Comparison of ENCODE assay signal across 26 mouse cellular contexts in the genomic region with DNA sequence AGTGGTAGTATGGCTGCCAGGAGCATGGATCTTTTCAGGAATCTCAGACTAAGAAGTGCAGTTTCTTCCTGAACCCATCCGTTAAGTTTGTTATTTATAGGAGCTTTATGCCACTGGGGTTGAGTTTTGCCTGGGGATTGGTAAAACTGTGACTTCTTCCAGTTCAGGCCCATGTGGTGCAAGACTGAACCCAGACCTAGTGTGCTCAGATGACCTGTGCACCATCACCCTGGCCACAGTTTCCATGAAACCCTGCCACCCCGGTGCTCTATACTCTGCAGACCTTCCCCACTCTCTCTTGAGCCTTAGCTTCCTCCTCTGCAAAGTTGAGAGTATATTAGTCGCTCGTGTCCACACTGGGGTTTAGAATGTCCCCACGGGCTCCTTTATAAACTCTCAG. TPM values are rescaled to one million over a fixed set of nuclear protein-coding genes. Genes with fewer than 3 reads are reported as not detected.
DNase-seq lines count a peak whose midpoint lies in the region; ATAC-seq and TF ChIP-seq lines count a peak whose summit lies in the region.
"Had no signal": no experiment of that assay in that cellular context is flagged by ENCODE, and none has a peak within 500 bp of the region (broad histone marks: within the 10 kb centered on the region; RNA-seq: fewer than 3 reads in every experiment).

No protein-coding gene starts in this region.

- H3K27me3 ChIP-seq in kidney, embryonic 15.5 days = no peaks in the 10 kb centered on the region
- no peaks in the 10 kb centered on the region for H3K27me3 ChIP-seq in kidney, embryonic 16.5 days (ENCODE audit: insufficient read depth, low read length)
- H3K27me3 ChIP-seq in liver, adult 2 months (ENCODE audit: control insufficient read depth, insufficient read depth, low read length) = no peaks in the 10 kb centered on the region
- H3K27me3 ChIP-seq in liver, embryonic 11.5 days (replicated peaks; ENCODE audit: control insufficient read depth, insufficient read depth, low read length) = no peaks in the 10 kb centered on the region
- H3K27me3 ChIP-seq: Patski had no signal

- TF ChIP-seq POLR2A in liver, adult 2 months (IDR thresholded peaks at IDR 0.05; ENCODE audit: extremely low read depth, insufficient read depth, low read length) = no peak

- H3K4me2 ChIP-seq in kidney, embryonic 15.5 days = no peak overlapping the region
- H3K4me2 ChIP-seq in kidney, embryonic 16.5 days (replicated peaks; ENCODE audit: low read depth, low read length) = no peak overlapping the region
- no peak overlapping the region for H3K4me2 ChIP-seq in liver, embryonic 11.5 days

- H3K4me1 ChIP-seq in kidney, embryonic 15.5 days = peaks cover 17% of the 10 kb centered on the region
- H3K4me1 ChIP-seq in kidney, embryonic 16.5 days (ENCODE audit: insufficient read depth, low read length) = peaks cover 13% of the 10 kb centered on the region
- peaks cover 29% of the 10 kb centered on the region for H3K4me1 ChIP-seq in liver, adult 2 months (ENCODE audit: control insufficient read depth, insufficient read depth, low read length)
- peaks cover 5% of the 10 kb centered on the region for H3K4me1 ChIP-seq in liver, embryonic 11.5 days (replicated peaks; ENCODE audit: control insufficient read depth, insufficient read depth, low read length)

- DNase-seq in adrenal gland, adult 2 months = peak; percentile 23
- DNase-seq in adrenal gland, adult (ENCODE audit: inconsistent age in 2 of 2, low spot score in 1 of 2) = no peak
- peak; percentile 72 for DNase-seq in liver, adult 2 months (ENCODE audit: extremely low read depth, low read depth, low spot score)
- DNase-seq in liver, embryonic 11.5 days (ENCODE audit: low spot score) = no peak
- DNase-seq in adipocyte (ENCODE audit: low spot score) = peak; percentile 72
- DNase-seq in cerebellum, adult 9-11 months = no peak
- DNase-seq: adrenal gland, adult 8-10 months; adrenal gland, postnatal 10 days; adrenal gland, postnatal 14 days; adrenal gland, postnatal 25 days; adrenal gland, postnatal 36 days; B cell, adult 2 months; cerebellum, adult 11 months; cerebellum, adult 11-12 months; cerebellum, adult 18-20 months; cerebellum, adult 2 months; cerebellum, adult 8-10 months had no signal

- H3K9ac ChIP-seq in kidney, embryonic 15.5 days = no peak overlapping the region
- H3K9ac ChIP-seq in kidney, embryonic 16.5 days (replicated peaks; ENCODE audit: low read length) = no peak overlapping the region
- H3K9ac ChIP-seq in liver, adult 2 months (ENCODE audit: low read depth, low read length) = no peak overlapping the region
- H3K9ac ChIP-seq in liver, embryonic 11.5 days (ENCODE audit: low read depth, low read length) = no peak overlapping the region

- H3K9me3 ChIP-seq in kidney, embryonic 15.5 days (replicated peaks) = no peaks in the 10 kb centered on the region
- H3K9me3 ChIP-seq in kidney, embryonic 16.5 days (ENCODE audit: low read length) = no peaks in the 10 kb centered on the region
- no peaks in the 10 kb centered on the region for H3K9me3 ChIP-seq in liver, embryonic 11.5 days (ENCODE audit: control insufficient read depth, low read length)
- H3K9me3 ChIP-seq: G1E had no signal

- H3K79me2 ChIP-seq in liver, adult 2 months (ENCODE audit: control insufficient read depth, insufficient read depth, low read length) = no peaks in the 10 kb centered on the region

- peak overlapping the region; percentile 39 for H3K27ac ChIP-seq in kidney, embryonic 15.5 days
- no peak overlapping the region for H3K27ac ChIP-seq in kidney, embryonic 16.5 days (ENCODE audit: low read length)
- H3K27ac ChIP-seq in liver, adult 2 months (replicated peaks; ENCODE audit: insufficient read depth, low read depth, low read length) = no peak overlapping the region
- no peak overlapping the region for H3K27ac ChIP-seq in liver, embryonic 11.5 days (ENCODE audit: low read depth, low read length)

- no peak for ATAC-seq in kidney, embryonic 15.5 days (replicated peaks; ENCODE audit: low FRiP score)
- no peak for ATAC-seq in kidney, embryonic 16.5 days (ENCODE audit: low FRiP score, low TSS enrichment)
- ATAC-seq in liver, embryonic 11.5 days (replicated peaks; ENCODE audit: low FRiP score) = no peak
- ATAC-seq: activated CD4-positive, CD25-positive, alpha-beta regulatory T cell, adult 4 months; CD4-positive, CD25-positive, alpha-beta regulatory T cell, adult 4 months; Patski had no signal

- no peak for TF ChIP-seq CTCF in liver, adult 2 months (IDR thresholded peaks at IDR 0.05; ENCODE audit: low read depth, low read length)

- H3K36me3 ChIP-seq in kidney, embryonic 15.5 days = no peaks in the 10 kb centered on the region
- no peaks in the 10 kb centered on the region for H3K36me3 ChIP-seq in kidney, embryonic 16.5 days (ENCODE audit: insufficient read depth, low read length)
- no peaks in the 10 kb centered on the region for H3K36me3 ChIP-seq in liver, adult 2 months (ENCODE audit: control insufficient read depth, insufficient read depth, low read length)
- no peaks in the 10 kb centered on the region for H3K36me3 ChIP-seq in liver, embryonic 11.5 days (ENCODE audit: control insufficient read depth, insufficient read depth, low read length)
- H3K36me3 ChIP-seq: G1E had no signal

- 73% methylated on average over 5 of the region's 5 CpGs for WGBS in kidney, embryonic 15.5 days
- 71% methylated on average over 5 of the region's 5 CpGs for WGBS in kidney, embryonic 16.5 days
- WGBS in liver, adult 2 months = 78% methylated on average over 5 of the region's 5 CpGs
- 74% methylated on average over 5 of the region's 5 CpGs for whole genome bisulfite sequencing in liver, embryonic 11.5 days

- H3K4me3 ChIP-seq in kidney, embryonic 15.5 days (replicated peaks) = no peak overlapping the region
- no peak overlapping the region for H3K4me3 ChIP-seq in kidney, embryonic 16.5 days (ENCODE audit: low read length)
- no peak overlapping the region for H3K4me3 ChIP-seq in liver, adult 2 months (ENCODE audit: insufficient read depth, low read depth, low read length)
- no peak overlapping the region for H3K4me3 ChIP-seq in liver, embryonic 11.5 days (ENCODE audit: low read depth, low read length)

RNA-seq across cellular contexts. Expression of a gene that starts 26.2 kb away (rescaled TPM):
- 100 to 1,000 TPM; 136 to 202 TPM for total RNA-seq in adrenal gland, adult 2 months (2021)
- polyA plus RNA-seq in adrenal gland, adult 2 months (2012; rRNA removed) = 83.4 and 111 TPM in 2 replicates
- 11.2 and 13.8 TPM in 2 replicates for polyA plus RNA-seq in kidney, embryonic 15.5 days (2015; fragmentation: Nextera tagmentation; extraction: Ambion mirVana)
- polyA plus RNA-seq in kidney, embryonic 16.5 days (2015; fragmentation: Nextera tagmentation; extraction: Ambion mirVana) = 21.1 and 23.4 TPM in 2 replicates
- 1,071 and 1,237 TPM in 2 replicates for total RNA-seq in liver, adult 2 months (2014; rRNA removed)
- 834 and 897 TPM in 2 replicates for polyA plus RNA-seq in liver, adult 2 months (2012; rRNA removed)
- polyA plus RNA-seq in liver, embryonic 11.5 days (2014; fragmentation: Nextera tagmentation; extraction: Ambion mirVana) = 6.5 and 6.6 TPM in 2 replicates
- polyA plus RNA-seq: G1E had no signal

RNA-seq across cellular contexts. Expression of a gene that starts 50.0 kb away (rescaled TPM):
- 10 to 100 TPM; 32.6 to 43.7 TPM for total RNA-seq in adrenal gland, adult 2 months (2021)
- polyA plus RNA-seq in adrenal gland, adult 2 months (2012; rRNA removed) = 73.8 and 79.8 TPM in 2 replicates
- 11.7 and 12.6 TPM in 2 replicates for polyA plus RNA-seq in kidney, embryonic 15.5 days (2015; fragmentation: Nextera tagmentation; extraction: Ambion mirVana)
- 16.1 TPM in 2 replicates for polyA plus RNA-seq in kidney, embryonic 16.5 days (2015; fragmentation: Nextera tagmentation; extraction: Ambion mirVana)
- 148 and 168 TPM in 2 replicates for total RNA-seq in liver, adult 2 months (2014; rRNA removed)
- polyA plus RNA-seq in liver, adult 2 months (2012; rRNA removed) = 147 and 252 TPM in 2 replicates
- polyA plus RNA-seq in liver, embryonic 11.5 days (2014; fragmentation: Nextera tagmentation; extraction: Ambion mirVana) = 10.6 and 12.3 TPM in 2 replicates
- total RNA-seq: CH12.LX, MEL had no signal
- polyA plus RNA-seq: activated CD4-positive, CD25-positive, alpha-beta regulatory T cell, adult 4 months; C2C12; CD4-positive, CD25-positive, alpha-beta regulatory T cell, adult 4 months; G1E had no signal

Comparison
In these comparisons a context has a peak if more than half of its experiments do, and no peak if none do; other contexts are left out.
1. DNase-seq: peak in adrenal gland, adult 2 months (single experiment), liver, adult 2 months (single experiment) and adipocyte (single experiment); none in adrenal gland, adult (0 of 2), liver, embryonic 11.5 days (single experiment) and cerebellum, adult 9-11 months (single experiment).